Mouse (Mus musculus): ENCODE data around the gene Bcan.

- TF ChIP-seq CTCF (IDR thresholded peaks at IDR 0.05; ENCODE audit: borderline replicate concordance, insufficient read depth, low read length) (no peak), POLR2A (IDR thresholded peaks at IDR 0.05; ENCODE audit: low read depth, low read length) (no peak)
Observed at GRCm38 (mm10) chr3:87974381-87974987, 25.5 kb downstream of the Bcan start.

Data from embryonic fibroblast, embryonic 13.5 days (primary cell).